Mouse (Mus musculus) macrophage (primary cell): ENCODE measurements around the gene Qrich2. TPM values are rescaled to one million over a fixed set of nuclear protein-coding genes. Genes with fewer than 3 reads are reported as not detected.
"Not testable (repeated sequence)": the region's sequence is repeated elsewhere in the genome, so short reads cannot be mapped to it uniquely, and the experiment has no call there.

ENCODE experiments used
- H3K27ac ChIP-seq: fragments of 350-480 bp; formaldehyde crosslinking; 2 replicates; pipeline ENCODE4 v1.9.0; 2021
- H3K36me3 ChIP-seq: fragments of 350-480 bp; formaldehyde crosslinking; 2 replicates; pipeline ENCODE4 v1.9.0; 2021; ENCODE audit errors: inconsistent target
- H3K4me3 ChIP-seq: fragments of 350-480 bp; formaldehyde crosslinking; 2 replicates; pipeline ENCODE4 v1.9.0; 2021; ENCODE audit errors: inconsistent target
- H3K79me2 ChIP-seq: fragments of 350-480 bp; formaldehyde crosslinking; 2 replicates; pipeline ENCODE4 v1.9.0; 2021; ENCODE audit errors: inconsistent target
- WGBS: methylation state at CpG from one replicate; pipeline ENCODE4 v1.1.7; 2026; ENCODE audit warnings: inconsistent platforms; ENCODE audit not compliant: missing documents; 5-methylcytosine and 5-hydroxymethylcytosine counted together
- polyA plus RNA-seq: library from polyadenylated mRNA; stranded (reverse); fragments of 250-400 nt; gene quantifications from 3 replicates; pipeline ENCODE4 v1.2.4, GENCODE M21; 2018; ENCODE audit warnings: inconsistent platforms

Gene Qrich2
- polyA plus RNA-seq, 1 experiment from 2014 or later = not detected

GRCm38 (mm10) chr11:116477160-116477759 lies 11.2 kb upstream of the Qrich2 start:
- H3K27ac ChIP-seq = no peak overlapping the region
- H3K79me2 ChIP-seq = no peaks in the 10 kb centered on the region
- 95% methylated on average over 15 of the region's 15 CpGs for WGBS
- H3K4me3 ChIP-seq = no peak overlapping the region
- peaks cover 92% of the 10 kb centered on the region for H3K36me3 ChIP-seq

DNA sequence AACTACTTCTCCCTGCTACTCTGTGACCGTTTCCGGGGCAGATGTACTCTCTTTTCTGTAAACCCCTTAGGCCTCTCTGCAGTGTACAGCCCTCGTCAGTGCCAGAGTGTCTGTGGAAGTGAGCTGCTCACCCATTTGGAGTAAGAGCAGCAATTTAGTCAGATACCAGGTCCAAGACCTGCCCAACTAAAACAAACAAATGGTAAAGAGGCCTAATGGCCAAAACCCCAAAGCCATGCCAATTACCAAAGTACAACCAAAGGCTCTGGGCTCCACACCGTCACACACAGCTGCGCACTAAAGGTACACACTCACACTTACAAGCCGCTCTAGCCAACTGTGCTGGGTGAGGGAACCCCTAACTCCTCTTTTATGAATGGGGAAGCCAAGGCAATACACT lies 10.7 kb upstream of the Qrich2 start:
- no peak overlapping the region for H3K4me3 ChIP-seq
- H3K27ac ChIP-seq = no peak overlapping the region
- H3K36me3 ChIP-seq = peaks cover 92% of the 10 kb centered on the region
- no peaks in the 10 kb centered on the region for H3K79me2 ChIP-seq
- 91% methylated on average over 6 of the region's 6 CpGs for WGBS

- H3K4me3 ChIP-seq = no peak overlapping the region
- peaks cover 92% of the 10 kb centered on the region for H3K36me3 ChIP-seq
- no peak overlapping the region for H3K27ac ChIP-seq
- H3K79me2 ChIP-seq = no peaks in the 10 kb centered on the region
- 96% methylated on average over 10 of the region's 10 CpGs for WGBS
These were observed 10.0 kb upstream of the Qrich2 start for GRCm38 (mm10) chr11:116476041-116476440.

DNA sequence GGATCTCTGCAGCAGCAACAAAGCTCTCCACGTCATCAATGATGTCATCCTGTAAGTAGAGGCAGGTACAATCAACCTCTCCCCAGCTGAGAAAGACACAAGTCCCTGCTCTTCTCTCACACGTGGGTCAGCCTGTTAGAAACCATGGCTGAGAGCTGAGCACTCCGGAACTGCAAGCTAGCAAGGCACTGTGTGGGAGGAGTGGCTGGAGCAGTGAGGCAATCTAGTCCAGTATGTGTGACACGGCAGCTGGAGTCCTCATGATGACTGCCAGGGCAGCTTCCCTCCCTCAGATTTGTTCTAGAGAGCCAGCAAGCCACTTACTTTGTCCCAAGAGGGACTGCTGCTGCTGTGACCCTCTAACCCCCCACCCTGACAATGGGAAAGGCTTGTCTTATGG lies 6.2 kb upstream of the Qrich2 start:
- Histone ChIP-seq H3K36me3 (peaks cover 64% of the 10 kb centered on the region), H3K79me2 (no peaks in the 10 kb centered on the region)
- 92% methylated on average over 4 of the region's 4 CpGs for WGBS

GRCm38 (mm10) chr11:116470896-116471295 lies 4.9 kb upstream of the Qrich2 start:
- H3K4me3 ChIP-seq = no peak overlapping the region
- H3K27ac ChIP-seq = no peak overlapping the region
- no peaks in the 10 kb centered on the region for H3K79me2 ChIP-seq
- H3K36me3 ChIP-seq = peaks cover 50% of the 10 kb centered on the region
- WGBS = 96% methylated on average over 4 of the region's 4 CpGs

More for the DNA sequence above, 6.2 kb upstream of the Qrich2 start:
- Histone ChIP-seq H3K4me3 (no peak overlapping the region), H3K27ac (no peak overlapping the region)

- no peaks in the 10 kb centered on the region for H3K79me2 ChIP-seq
- H3K27ac ChIP-seq = no peak overlapping the region
- 96% methylated on average over 3 of the region's 3 CpGs for WGBS
- H3K36me3 ChIP-seq = peaks cover 43% of the 10 kb centered on the region
- no peak overlapping the region for H3K4me3 ChIP-seq
These were observed 4.2 kb upstream of the Qrich2 start for GRCm38 (mm10) chr11:116470249-116470648.

DNA sequence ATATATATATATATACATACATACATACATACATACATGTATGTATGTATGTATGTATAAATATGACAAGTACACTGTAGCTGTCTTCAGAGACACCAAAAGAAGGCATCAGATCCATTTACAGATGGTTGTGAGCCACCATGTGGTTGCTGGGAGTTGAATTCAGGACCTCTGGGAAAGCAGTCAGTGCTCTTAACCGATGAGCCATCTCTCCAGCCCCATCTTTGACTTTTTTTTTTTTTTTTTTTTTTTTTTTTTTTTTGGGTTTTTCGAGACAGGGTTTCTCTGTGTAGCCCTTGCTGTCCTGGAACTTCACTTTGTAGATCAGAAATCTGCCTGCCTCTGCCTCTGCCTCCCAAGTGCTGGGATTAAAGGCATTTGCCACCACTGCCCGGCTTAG lies 2.3 kb upstream of the Qrich2 start:
- H3K36me3 ChIP-seq = peaks cover 32% of the 10 kb centered on the region
- not testable (repeated sequence) for H3K27ac ChIP-seq, H3K79me2 ChIP-seq, H3K4me3 ChIP-seq
- 83% methylated on average over 1 of the region's 3 CpGs for WGBS

DNA sequence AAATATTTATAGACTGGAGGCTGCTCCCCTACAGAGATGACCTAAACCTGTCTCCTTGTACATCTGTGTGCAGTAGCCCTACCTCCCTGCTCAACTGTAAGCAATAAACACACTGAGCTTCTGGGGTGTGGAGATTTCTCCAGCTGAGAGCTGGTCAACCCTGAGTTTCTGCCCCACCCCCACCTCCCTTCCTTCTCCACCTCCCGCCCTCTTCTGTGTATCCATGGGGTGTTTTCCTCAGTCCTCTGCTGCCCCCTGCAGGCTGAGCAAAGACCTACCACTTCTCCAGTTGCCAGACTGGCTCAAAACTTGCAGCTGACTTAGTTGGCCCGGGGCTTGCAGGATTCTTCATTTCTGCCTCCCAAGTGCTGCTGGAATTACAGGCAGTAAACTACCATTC lies 2.2 kb downstream of the Qrich2 start:
- 0% methylated on average over 2 of the region's 2 CpGs for WGBS
- H3K27ac ChIP-seq = no peak overlapping the region
- no peak overlapping the region for H3K4me3 ChIP-seq
- no peaks in the 10 kb centered on the region for H3K36me3 ChIP-seq
- H3K79me2 ChIP-seq = no peaks in the 10 kb centered on the region

DNA sequence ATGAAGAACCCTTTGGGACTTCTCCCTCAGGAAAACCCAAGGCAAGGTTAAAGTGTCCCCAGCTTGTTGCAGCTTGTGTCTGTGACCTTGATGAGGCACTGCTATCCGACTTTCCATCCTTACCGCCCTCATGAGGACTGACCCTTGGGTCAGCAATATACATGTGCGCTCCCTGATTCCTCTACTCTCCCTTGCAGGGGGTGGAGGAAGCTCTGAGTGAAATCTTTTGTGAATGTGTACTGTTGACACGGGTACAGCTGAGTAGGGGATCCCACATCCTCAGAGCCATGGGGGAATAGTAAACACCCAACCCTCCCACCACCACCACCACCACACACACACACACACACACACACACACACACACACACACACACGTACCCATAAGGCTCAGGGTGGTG lies 2.7 kb downstream of the Qrich2 start:
- Histone ChIP-seq H3K79me2 (no peaks in the 10 kb centered on the region), H3K36me3 (no peaks in the 10 kb centered on the region), H3K4me3 (no peak overlapping the region), H3K27ac (no peak overlapping the region)
- WGBS = 95% methylated on average over 3 of the region's 5 CpGs

DNA sequence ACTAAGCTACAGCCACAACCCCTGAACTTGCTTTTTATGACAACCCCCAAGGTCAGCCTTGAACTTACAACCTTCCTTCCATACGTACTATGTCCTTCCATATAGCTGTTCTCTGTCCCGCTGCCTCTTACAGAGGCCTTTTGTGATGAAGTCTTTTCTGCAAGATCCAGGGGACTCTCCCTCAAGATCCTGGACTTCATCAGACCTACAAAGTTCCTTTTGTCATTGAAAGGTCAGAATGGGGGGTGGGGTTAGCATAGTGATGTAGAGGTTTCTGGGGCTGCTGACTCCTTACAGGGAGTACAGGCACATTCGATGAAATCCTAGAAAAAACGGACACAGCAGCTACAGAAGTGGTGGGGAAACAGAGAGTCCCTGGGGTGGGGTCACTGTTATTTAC lies 6.3 kb downstream of the Qrich2 start:
- H3K79me2 ChIP-seq = no peaks in the 10 kb centered on the region
- H3K36me3 ChIP-seq = no peaks in the 10 kb centered on the region
- H3K4me3 ChIP-seq = no peak overlapping the region
- 80% methylated on average over 4 of the region's 4 CpGs for WGBS
- H3K27ac ChIP-seq = no peak overlapping the region

DNA sequence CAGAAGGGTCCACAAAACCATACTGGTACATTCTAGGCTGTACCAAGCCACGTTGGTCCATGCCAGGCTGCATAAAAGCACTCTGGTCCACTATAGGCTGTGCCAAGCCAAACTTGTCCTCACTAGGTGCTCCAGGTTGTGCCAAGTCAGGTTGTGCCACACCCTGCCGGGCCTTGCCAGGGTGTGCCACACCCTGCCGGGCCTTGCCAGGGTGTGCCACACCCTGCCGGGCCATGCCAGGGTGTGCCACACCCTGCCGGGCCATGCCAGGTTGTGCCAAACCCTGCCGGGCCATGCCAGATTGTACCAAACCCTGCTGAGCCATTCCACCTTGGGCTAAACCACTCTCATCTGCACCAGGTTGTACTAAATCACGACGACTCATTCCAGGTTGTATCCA lies 9.8 kb downstream of the Qrich2 start:
- Histone ChIP-seq H3K27ac (no peak overlapping the region), H3K36me3 (no peaks in the 10 kb centered on the region), H3K79me2 (no peaks in the 10 kb centered on the region), H3K4me3 (no peak overlapping the region)
- WGBS = 95% methylated on average over 8 of the region's 8 CpGs

GRCm38 (mm10) chr11:116453889-116454288 lies 12.2 kb downstream of the Qrich2 start:
- Histone ChIP-seq H3K27ac (no peak overlapping the region), H3K79me2 (no peaks in the 10 kb centered on the region), H3K36me3 (no peaks in the 10 kb centered on the region), H3K4me3 (no peak overlapping the region)
- 87% methylated on average over 10 of the region's 10 CpGs for WGBS

GRCm38 (mm10) chr11:116449341-116449740 lies 16.7 kb downstream of the Qrich2 start:
- Histone ChIP-seq H3K79me2 (no peaks in the 10 kb centered on the region), H3K27ac (no peak overlapping the region), H3K36me3 (no peaks in the 10 kb centered on the region), H3K4me3 (no peak overlapping the region)
- 98% methylated on average over 3 of the region's 3 CpGs for WGBS

- Histone ChIP-seq H3K79me2 (no peaks in the 10 kb centered on the region), H3K27ac (no peak overlapping the region), H3K36me3 (no peaks in the 10 kb centered on the region), H3K4me3 (no peak overlapping the region)
- WGBS = 81% methylated on average over 4 of the region's 5 CpGs
These were observed 18.2 kb downstream of the Qrich2 start for GRCm38 (mm10) chr11:116447822-116448221.

DNA sequence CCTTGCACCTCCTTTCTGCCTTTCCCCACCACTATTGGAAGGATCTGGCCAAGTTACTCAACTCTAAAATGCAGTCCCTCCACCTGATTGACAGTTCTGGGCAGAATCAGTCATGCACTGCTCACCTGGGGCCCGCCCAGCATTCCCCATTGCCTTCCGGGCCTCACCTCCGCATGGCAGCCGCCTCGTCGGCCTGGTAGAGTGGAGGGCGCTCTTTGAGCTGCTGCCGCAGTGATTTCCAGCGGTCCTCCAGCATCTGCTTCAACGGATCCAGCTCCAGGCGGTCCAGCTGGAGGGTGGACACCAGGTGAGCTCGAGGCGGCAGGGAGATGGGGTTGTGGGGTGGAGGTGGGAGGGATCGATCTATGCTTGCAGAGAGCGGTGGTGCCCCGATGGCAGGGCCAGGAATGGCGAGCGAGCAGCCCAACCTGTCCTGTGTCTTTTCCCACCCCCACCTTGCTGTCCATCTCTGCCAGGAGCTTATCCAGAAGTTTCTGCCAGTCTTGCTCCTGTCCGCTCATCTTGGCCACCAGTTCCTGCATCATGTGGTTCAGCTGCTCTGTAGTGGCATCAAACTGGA lies 19.6 kb downstream of the Qrich2 start:
- Histone ChIP-seq H3K27ac (no peak overlapping the region), H3K4me3 (no peak overlapping the region), H3K36me3 (no peaks in the 10 kb centered on the region), H3K79me2 (no peaks in the 10 kb centered on the region)
- 32% methylated on average over 16 of the region's 19 CpGs for WGBS
